Mouse (Mus musculus): ENCODE measurements at regions not wholly inside any gene's neighbourhood (a gene's known extent, or its start where the extent isn't known, plus 50 kb on each side); places are given as distances from the start of the nearest gene placed in this dataset.

DNA sequence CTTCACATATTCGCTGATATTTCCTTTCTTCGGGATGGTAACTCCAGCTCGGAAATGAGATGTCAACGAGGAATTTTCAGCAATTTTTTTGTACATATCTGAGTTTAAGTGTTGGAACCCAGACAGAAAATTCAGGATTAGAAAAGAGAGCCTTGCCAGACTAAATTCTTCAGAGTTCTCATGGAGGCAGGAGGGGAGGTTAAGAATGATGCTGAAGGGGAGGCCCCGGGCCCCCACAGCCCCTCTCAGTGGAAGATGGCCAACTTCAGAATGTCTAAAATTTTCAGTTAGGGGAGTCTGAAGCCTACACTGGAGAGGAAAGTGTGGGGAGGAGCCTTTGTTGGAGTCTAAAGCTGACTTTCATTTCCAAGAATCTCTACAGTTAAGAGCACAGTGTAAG, 184.8 kb downstream of the Lpin1 start:
- TF ChIP-seq POLR2A (IDR thresholded peaks at IDR 0.05; ENCODE audit: control insufficient read depth in 1 of 2, insufficient read depth in 1 of 2, low read depth in 1 of 2, low read length in 2 of 2, poor library complexity in 1 of 2) (no peak), MAFK (IDR thresholded peaks at IDR 0.05; ENCODE audit: borderline replicate concordance, low read depth, low read length) (no peak)

Measured in MEL (cell line).